Mouse (Mus musculus) heart, postnatal 0 days (tissue): Measurements from ENCODE around the gene Asic2.

Experiments
- CTCF ChIP-seq: IDR thresholded peaks from 2 replicates; pipeline ENCODE4 v1.5.1; 2016; ENCODE audit warnings: antibody characterized with exemption, control low read depth, low read depth
- EP300 ChIP-seq: IDR thresholded peaks from 2 replicates; pipeline ENCODE4 v1.6.1; 2016; ENCODE audit warnings: antibody characterized with exemption, low read depth

GRCm38 (mm10) chr11:81096011-81096410 is 872.2 kb downstream of the Asic2 start:
- TF ChIP-seq CTCF (no peak), EP300 (no peak)
